Mouse (Mus musculus): ENCODE results near the gene Ankrd13d. TPM values are rescaled to one million over a fixed set of nuclear protein-coding genes. Genes with fewer than 3 reads are reported as not detected.

The Ankrd13d gene
- total RNA-seq (2023), result 14.4 TPM

DNA sequence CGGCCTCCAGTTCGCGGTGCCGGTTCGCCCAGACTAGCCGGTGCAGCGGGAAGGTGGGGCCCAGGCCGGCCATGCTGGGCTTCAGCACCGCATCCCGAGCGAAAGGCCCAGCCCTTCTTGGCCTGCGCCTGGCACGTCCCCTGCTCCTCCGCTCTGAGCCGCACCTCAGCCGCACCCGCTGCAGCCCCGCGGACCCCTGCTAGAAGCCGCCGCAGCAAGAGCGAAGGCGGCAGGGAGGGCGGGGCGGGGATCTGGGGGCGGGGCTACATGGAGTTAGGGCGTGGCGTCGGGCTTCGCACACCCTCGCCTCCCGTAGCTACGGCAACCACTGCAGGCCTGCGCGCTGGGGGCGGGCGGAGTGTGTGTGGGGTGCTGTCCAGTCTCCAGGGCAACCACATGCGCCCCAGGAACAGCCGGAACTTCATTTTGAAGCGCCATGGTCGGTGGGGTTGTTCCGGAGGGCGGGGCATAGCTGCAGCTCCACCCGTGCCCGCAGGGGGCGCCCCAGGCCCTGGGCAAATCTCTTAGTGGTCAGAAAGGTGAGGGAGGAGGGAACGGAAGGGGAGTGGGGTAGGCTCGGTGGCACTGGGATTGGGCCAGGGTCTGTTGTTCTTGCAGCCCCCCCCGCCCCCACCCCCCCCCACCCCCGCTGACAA lies at the start of gene Ankrd13d:
Ankrd13d (minus strand) TSS at position 240 of the 656 bp plus-strand sequence.

DNA sequence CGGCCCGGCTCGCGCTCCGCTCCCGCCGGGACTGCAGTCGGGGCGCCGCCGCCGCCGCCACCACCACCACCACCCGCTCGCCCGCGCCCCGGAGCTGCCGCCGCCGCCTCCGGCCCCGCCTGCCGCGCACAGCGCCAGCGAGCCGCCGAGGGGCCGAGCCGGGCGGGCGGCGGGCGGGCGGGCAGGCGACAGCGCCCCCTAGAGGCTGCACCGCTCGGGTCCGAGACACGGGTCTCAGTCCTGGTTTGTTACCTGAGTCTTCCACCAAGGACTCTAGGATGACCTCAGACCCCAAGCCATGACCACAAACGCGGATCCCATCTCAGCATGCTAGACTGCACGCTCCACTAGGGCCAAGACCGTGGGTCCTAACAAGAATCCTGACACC lies 23.2 kb upstream of the Ankrd13d start, which contains the start of gene Grk2:
Grk2 (minus strand) TSS at position 33 of the 388 bp plus-strand sequence.

DNA sequence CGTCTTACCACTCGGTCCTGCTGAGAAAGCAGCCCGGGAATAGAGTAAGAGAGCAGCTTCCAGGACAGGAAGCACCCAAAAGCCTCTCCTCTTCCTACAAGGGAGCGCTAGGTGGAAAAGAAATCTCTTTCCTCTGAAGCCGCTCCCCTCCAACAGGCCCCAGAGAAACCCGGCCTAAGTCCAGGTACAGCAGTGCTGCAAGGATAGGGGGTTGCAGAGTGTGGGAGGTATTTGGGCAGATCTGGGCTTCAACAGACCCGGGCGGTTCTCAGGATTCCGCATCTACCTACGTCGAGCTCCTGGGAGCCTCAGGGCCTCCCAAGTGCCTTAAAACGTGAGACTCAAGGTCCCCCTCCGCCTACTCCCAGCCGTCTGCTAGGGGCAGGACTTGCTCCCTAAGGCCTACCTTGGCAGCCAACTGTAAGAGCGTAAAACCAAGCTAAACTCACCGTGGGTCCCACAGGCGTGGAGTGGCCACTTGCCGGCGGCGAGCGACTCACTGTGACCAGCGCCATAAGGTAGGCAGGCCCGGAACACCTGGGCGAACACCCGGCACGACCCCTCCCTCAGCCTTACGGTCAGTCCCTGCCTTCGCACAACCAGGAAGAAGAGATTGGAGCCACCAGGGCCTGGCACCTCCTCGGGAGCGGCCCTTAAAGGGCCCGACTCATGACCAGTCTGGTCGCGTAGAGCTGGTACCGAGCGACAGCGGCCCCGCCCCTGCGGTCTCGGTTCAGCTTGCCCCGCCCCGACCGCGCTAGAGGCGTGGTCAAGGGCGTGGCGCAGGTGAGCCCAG lies 14.2 kb downstream of the Ankrd13d start, which contains the start of gene Ssh3:
Ssh3 (minus strand) TSS at position 615 of the 796 bp plus-strand sequence.

DNA sequence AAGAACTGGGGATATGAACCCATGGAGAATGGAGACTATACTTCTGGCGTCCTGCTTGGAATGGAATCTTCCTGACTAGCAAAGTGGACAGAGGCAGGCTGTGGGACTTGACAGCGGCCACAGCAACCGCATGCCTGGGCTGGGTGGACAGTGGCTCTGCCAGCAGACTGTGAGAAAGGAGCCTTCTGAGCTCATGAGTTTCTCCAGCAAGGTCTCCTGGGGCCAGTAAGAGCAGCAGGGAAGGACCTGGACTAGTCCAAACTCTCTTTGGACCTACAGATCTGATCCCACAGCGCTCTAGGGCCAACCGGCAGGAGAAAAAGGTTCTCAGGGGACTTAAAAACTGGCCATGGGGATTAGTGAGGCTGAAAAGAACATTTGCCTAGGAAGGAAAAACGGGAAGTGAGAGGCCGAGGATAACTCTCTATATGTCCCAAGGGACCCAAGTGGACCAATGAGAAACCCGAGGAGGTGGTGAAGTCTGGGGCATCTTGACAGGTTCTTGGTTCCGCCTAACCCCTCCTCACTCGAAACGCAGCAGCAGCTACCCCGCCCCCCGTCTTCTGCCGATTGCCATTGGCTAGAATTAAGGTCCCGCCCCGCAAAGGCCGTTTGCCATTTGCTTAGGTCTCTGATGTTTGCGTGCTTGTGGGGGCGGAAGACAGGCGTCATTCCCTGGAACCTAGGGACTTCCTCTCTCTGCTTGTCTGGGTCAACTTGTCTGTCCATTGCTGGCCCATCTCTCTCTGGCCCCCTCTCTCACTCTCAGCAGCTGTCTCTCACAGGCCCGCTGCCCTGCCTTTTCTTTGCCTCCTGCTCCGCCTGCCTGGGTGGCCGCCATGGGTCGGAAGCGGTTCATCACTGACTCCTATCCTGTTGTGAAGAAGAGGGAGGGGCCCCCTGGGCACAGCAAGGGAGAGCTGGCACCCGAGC lies 51.4 kb downstream of the Ankrd13d start, which contains the start of gene Pold4:
Pold4 (plus strand) TSS at position 647 of the 933 bp plus-strand sequence.

Other genes starting within 250 kb of the Ankrd13d start
- gene Gstp1, start 245.2 kb downstream of the Ankrd13d start, total RNA-seq (2023), result 182 TPM
- 20.7 TPM for gene Gstp2, start 237.1 kb downstream of the Ankrd13d start, total RNA-seq (2023)
- gene Gstp3, start 223.6 kb downstream of the Ankrd13d start, total RNA-seq (2023), result 39.0 TPM
- gene Cabp2, start 201.6 kb downstream of the Ankrd13d start, total RNA-seq (2023), result not detected
- gene Cdk2ap2, start 186.0 kb downstream of the Ankrd13d start, total RNA-seq (2023), result 152 TPM
- 266 TPM for gene Pitpnm1, start 183.1 kb downstream of the Ankrd13d start, total RNA-seq (2023)
- gene Aip, start 157.3 kb downstream of the Ankrd13d start, total RNA-seq (2023), result 149 TPM
- gene Gpr152, start 143.3 kb downstream of the Ankrd13d start, total RNA-seq (2023), result 0.26 TPM
- gene Cabp4, start 139.1 kb downstream of the Ankrd13d start, total RNA-seq (2023), result 0.18 TPM
- gene Coro1b, start 134.5 kb downstream of the Ankrd13d start, total RNA-seq (2023), result 121 TPM
- gene Ptprcap, start 129.5 kb downstream of the Ankrd13d start, total RNA-seq (2023), result 209 TPM
- 41.0 TPM for gene Rps6kb2, start 119.8 kb downstream of the Ankrd13d start, total RNA-seq (2023)
- gene Carns1, start 107.7 kb downstream of the Ankrd13d start, total RNA-seq (2023), result 75.2 TPM
- gene Tbc1d10c, start 91.9 kb downstream of the Ankrd13d start, total RNA-seq (2023), result 228 TPM
- gene Ppp1ca, start 91.1 kb downstream of the Ankrd13d start, total RNA-seq (2023), result 315 TPM
- gene Rad9a, start 81.5 kb downstream of the Ankrd13d start, total RNA-seq (2023), result 28.3 TPM
- gene Clcf1, start 68.9 kb downstream of the Ankrd13d start, total RNA-seq (2023), result 107 TPM
- gene AC109138.7, start 68.8 kb downstream of the Ankrd13d start, total RNA-seq (2023), result not detected
- gene Pold4, start 51.2 kb downstream of the Ankrd13d start, total RNA-seq (2023), result 56.2 TPM
- 12.9 TPM for gene Ssh3, start 14.0 kb downstream of the Ankrd13d start, total RNA-seq (2023)
- gene Grk2, start 23.1 kb upstream of the Ankrd13d start, total RNA-seq (2023), result 343 TPM
- gene Kdm2a, start 115.1 kb upstream of the Ankrd13d start, total RNA-seq (2023), result 132 TPM
- 1.1 TPM for gene Rhod, start 156.3 kb upstream of the Ankrd13d start, total RNA-seq (2023)
- not detected for gene Syt12, start 194.3 kb upstream of the Ankrd13d start, total RNA-seq (2023)
- not detected for gene 2010003K11Rik, start 215.4 kb upstream of the Ankrd13d start, total RNA-seq (2023)
- 3.6 TPM for gene Pcx, start 227.3 kb upstream of the Ankrd13d start, total RNA-seq (2023)

Measured in CD4-positive naive resting alpha-beta T cell, adult 76 days (primary cell).